Mouse (Mus musculus) B cell, adult 62 days (primary cell): ENCODE data around the gene Sgo2b. TPM values are rescaled to one million over a fixed set of nuclear protein-coding genes. Genes with fewer than 3 reads are reported as not detected.

Source experiments
- total RNA-seq: library from RNA; stranded (reverse); gene quantifications from 4 replicates; pipeline ENCODE4 v1.2.4, GENCODE M21; 2023

The Sgo2b gene
- not detected in 4 replicates for total RNA-seq

DNA sequence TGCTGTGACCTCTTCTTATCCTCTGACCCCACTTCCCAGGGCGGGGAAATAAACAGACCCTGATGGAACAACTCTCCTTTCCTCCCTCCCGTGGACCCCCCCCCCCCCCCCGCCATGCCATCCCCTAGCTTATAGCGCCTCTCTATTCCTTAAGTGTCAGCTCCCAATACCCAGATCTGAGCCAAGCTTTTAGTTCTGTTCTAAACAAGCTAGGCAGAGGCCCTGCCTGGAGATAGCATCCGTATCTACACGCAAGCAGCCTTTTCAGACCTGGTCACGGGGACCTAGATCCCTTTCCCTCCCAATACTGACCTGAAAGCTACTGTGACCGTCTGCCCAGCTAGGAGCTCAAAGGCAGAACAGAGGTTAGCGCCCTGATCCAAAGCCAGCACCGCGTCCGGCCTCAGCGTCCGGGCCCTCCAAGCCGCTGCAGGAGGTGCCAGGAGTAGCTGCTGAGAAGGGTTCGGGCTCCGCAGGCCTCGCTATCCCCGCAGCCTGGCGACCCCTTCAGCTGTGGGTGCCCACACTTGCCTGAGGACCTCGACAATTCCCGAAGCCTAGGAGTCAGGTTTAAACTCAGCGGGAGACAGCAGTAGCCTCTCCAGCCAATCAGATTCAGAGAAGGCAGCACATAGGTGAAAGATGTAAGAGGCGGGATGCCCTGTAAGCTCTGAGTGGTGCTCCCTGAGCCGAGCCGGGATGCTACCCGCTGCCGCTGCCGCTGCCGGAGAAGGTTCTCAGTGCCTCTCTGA, at the start of gene Sgo2b:
TSS of gene Sgo2b (minus strand) at position 623 of the 752 bp plus-strand sequence.

